Mouse (Mus musculus): ENCODE results near the gene Gm884. TPM values are rescaled to one million over a fixed set of nuclear protein-coding genes. Genes with fewer than 3 reads are reported as not detected.

The Gm884 gene
- not detected in 2 replicates for polyA plus RNA-seq (2012; rRNA removed)

DNA sequence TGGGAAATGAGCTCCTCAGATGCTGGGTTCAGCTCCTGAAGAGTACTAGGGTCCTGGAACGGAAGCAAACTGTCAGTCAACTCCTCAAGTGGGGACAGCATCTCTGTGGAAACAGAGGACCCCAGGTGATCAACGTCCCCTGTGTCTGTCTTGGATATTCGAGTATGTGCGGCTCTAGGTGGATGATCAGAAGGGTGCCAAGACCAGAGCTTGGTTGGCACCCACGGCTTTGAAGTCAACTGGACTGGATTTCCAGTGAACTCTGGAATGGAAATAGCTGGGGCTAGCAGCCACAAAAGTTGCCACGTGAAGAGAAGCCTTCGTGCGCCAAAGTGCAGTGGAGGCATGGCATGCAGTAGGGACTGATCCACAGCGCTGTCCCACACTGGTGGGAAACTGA lies at the start of gene Gm884:
Gene Gm884, minus strand, starts transcription at position 101 of the 400 bp plus-strand sequence.
- 78% methylated on average over 9 of the region's 9 CpGs for WGBS
- Histone ChIP-seq H3K4me3 (replicated peaks; ENCODE audit: insufficient read depth, low read depth, low read length) (no peak within 1 kb of the TSS), H3K27ac (ENCODE audit: insufficient read depth, low read length) (no peak within 1 kb of the TSS), H3K27me3 (ENCODE audit: control insufficient read depth, insufficient read depth, low read length) (no peaks in the 10 kb centered on the region), H3K4me1 (ENCODE audit: control insufficient read depth, insufficient read depth, low read length) (no peaks in the 10 kb centered on the region)
- TF ChIP-seq POLR2A (IDR thresholded peaks at IDR 0.05; ENCODE audit: borderline replicate concordance, insufficient read depth, low read length) (no peak), CTCF (IDR thresholded peaks at IDR 0.05; ENCODE audit: borderline replicate concordance, insufficient read depth, low read depth, low read length) (no peak)
- no peak for DNase-seq

- DNase-seq: no peak
- Histone ChIP-seq H3K27ac (ENCODE audit: insufficient read depth, low read length) (no peak overlapping the region), H3K4me1 (ENCODE audit: control insufficient read depth, insufficient read depth, low read length) (peaks cover 15% of the 10 kb centered on the region), H3K27me3 (ENCODE audit: control insufficient read depth, insufficient read depth, low read length) (peaks cover 2% of the 10 kb centered on the region; the same call in 1 of the 2 replicates), H3K4me3 (replicated peaks; ENCODE audit: insufficient read depth, low read depth, low read length) (no peak overlapping the region)
- no peak for TF ChIP-seq CTCF (IDR thresholded peaks at IDR 0.05; ENCODE audit: borderline replicate concordance, insufficient read depth, low read depth, low read length)
- no peak for TF ChIP-seq POLR2A (IDR thresholded peaks at IDR 0.05; ENCODE audit: borderline replicate concordance, insufficient read depth, low read length)
- WGBS: 15% methylated on average over 13 of the region's 13 CpGs
Measured at GRCm38 (mm10) chr11:103666907-103667426, 46.0 kb upstream of the Gm884 start.

- WGBS: 12% methylated on average over 10 of the region's 10 CpGs
- H3K4me1 ChIP-seq (ENCODE audit: control insufficient read depth, insufficient read depth, low read length): peaks cover 17% of the 10 kb centered on the region
- peaks cover 2% of the 10 kb centered on the region; the same call in 1 of the 2 replicates for H3K27me3 ChIP-seq (ENCODE audit: control insufficient read depth, insufficient read depth, low read length)
- no peak overlapping the region for H3K27ac ChIP-seq (ENCODE audit: insufficient read depth, low read length)
- DNase-seq: peak; percentile 28 to 38
- TF ChIP-seq POLR2A (IDR thresholded peaks at IDR 0.05; ENCODE audit: borderline replicate concordance, insufficient read depth, low read length) (no peak), CTCF (IDR thresholded peaks at IDR 0.05; ENCODE audit: borderline replicate concordance, insufficient read depth, low read depth, low read length) (no peak)
- no peak overlapping the region for H3K4me3 ChIP-seq (replicated peaks; ENCODE audit: insufficient read depth, low read depth, low read length)
Measured at GRCm38 (mm10) chr11:103666181-103666906, 45.4 kb upstream of the Gm884 start.

- no peak overlapping the region for H3K27ac ChIP-seq (ENCODE audit: insufficient read depth, low read length)
- H3K27me3 ChIP-seq (ENCODE audit: control insufficient read depth, insufficient read depth, low read length): peaks cover 2% of the 10 kb centered on the region; the same call in 1 of the 2 replicates
- no peak for DNase-seq
- TF ChIP-seq POLR2A (IDR thresholded peaks at IDR 0.05; ENCODE audit: borderline replicate concordance, insufficient read depth, low read length): no peak
- TF ChIP-seq CTCF (IDR thresholded peaks at IDR 0.05; ENCODE audit: borderline replicate concordance, insufficient read depth, low read depth, low read length): no peak
- WGBS: 62% methylated on average over 1 of the region's 1 CpGs
- peaks cover 17% of the 10 kb centered on the region for H3K4me1 ChIP-seq (ENCODE audit: control insufficient read depth, insufficient read depth, low read length)
- no peak overlapping the region for H3K4me3 ChIP-seq (replicated peaks; ENCODE audit: insufficient read depth, low read depth, low read length)
Measured at GRCm38 (mm10) chr11:103665695-103666094, 44.8 kb upstream of the Gm884 start.

- peaks cover 2% of the 10 kb centered on the region; the same call in 1 of the 2 replicates for H3K27me3 ChIP-seq (ENCODE audit: control insufficient read depth, insufficient read depth, low read length)
- no peak overlapping the region for H3K4me3 ChIP-seq (replicated peaks; ENCODE audit: insufficient read depth, low read depth, low read length)
- DNase-seq: no peak
- H3K27ac ChIP-seq (ENCODE audit: insufficient read depth, low read length): no peak overlapping the region
- WGBS: 92% methylated on average over 8 of the region's 8 CpGs
- TF ChIP-seq POLR2A (IDR thresholded peaks at IDR 0.05; ENCODE audit: borderline replicate concordance, insufficient read depth, low read length): no peak
- no peak for TF ChIP-seq CTCF (IDR thresholded peaks at IDR 0.05; ENCODE audit: borderline replicate concordance, insufficient read depth, low read depth, low read length)
- H3K4me1 ChIP-seq (ENCODE audit: control insufficient read depth, insufficient read depth, low read length): peaks cover 17% of the 10 kb centered on the region
Measured at GRCm38 (mm10) chr11:103663119-103663518, 42.2 kb upstream of the Gm884 start.

GRCm38 (mm10) chr11:103662546-103662945 lies 41.6 kb upstream of the Gm884 start:
- H3K4me3 ChIP-seq (replicated peaks; ENCODE audit: insufficient read depth, low read depth, low read length): no peak overlapping the region
- TF ChIP-seq POLR2A (IDR thresholded peaks at IDR 0.05; ENCODE audit: borderline replicate concordance, insufficient read depth, low read length) (no peak), CTCF (IDR thresholded peaks at IDR 0.05; ENCODE audit: borderline replicate concordance, insufficient read depth, low read depth, low read length) (no peak)
- no peak for DNase-seq
- peaks cover 2% of the 10 kb centered on the region; the same call in 1 of the 2 replicates for H3K27me3 ChIP-seq (ENCODE audit: control insufficient read depth, insufficient read depth, low read length)
- H3K27ac ChIP-seq (ENCODE audit: insufficient read depth, low read length): no peak overlapping the region
- WGBS: 58% methylated on average over 5 of the region's 5 CpGs
- H3K4me1 ChIP-seq (ENCODE audit: control insufficient read depth, insufficient read depth, low read length): peaks cover 17% of the 10 kb centered on the region

DNA sequence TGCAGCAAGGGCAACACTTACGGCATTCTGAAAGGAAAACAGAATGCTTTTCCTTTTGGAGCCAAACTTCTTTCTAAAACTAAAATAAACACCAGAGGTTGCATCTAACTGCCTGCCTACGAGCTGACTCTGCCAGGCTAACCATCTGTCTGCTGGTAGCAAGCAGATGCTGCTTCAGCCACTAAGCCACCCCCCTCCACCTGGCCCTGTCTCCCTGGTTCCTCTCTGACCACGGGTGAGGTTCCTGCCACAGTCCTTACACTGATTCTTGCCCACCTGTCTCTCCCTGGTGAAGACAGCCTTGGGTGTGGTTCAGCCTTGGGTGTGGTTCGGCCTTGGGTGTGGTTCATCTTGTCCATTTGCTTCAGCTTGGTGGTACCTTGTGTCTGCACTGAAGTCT lies 40.9 kb upstream of the Gm884 start:
- 46% methylated on average over 4 of the region's 4 CpGs for WGBS
- TF ChIP-seq CTCF (IDR thresholded peaks at IDR 0.05; ENCODE audit: borderline replicate concordance, insufficient read depth, low read depth, low read length): no peak
- no peak for TF ChIP-seq POLR2A (IDR thresholded peaks at IDR 0.05; ENCODE audit: borderline replicate concordance, insufficient read depth, low read length)
- peak in 1 of 2 experiments; percentile 22 for DNase-seq
- peaks cover 16% of the 10 kb centered on the region for H3K4me1 ChIP-seq (ENCODE audit: control insufficient read depth, insufficient read depth, low read length)
- no peak overlapping the region for H3K4me3 ChIP-seq (replicated peaks; ENCODE audit: insufficient read depth, low read depth, low read length)
- peaks cover under 1% of the 10 kb centered on the region; the same call in 1 of the 2 replicates for H3K27me3 ChIP-seq (ENCODE audit: control insufficient read depth, insufficient read depth, low read length)
- no peak overlapping the region for H3K27ac ChIP-seq (ENCODE audit: insufficient read depth, low read length)

GRCm38 (mm10) chr11:103658189-103658588 lies 37.2 kb upstream of the Gm884 start:
- H3K4me3 ChIP-seq (replicated peaks; ENCODE audit: insufficient read depth, low read depth, low read length): no peak overlapping the region
- no peaks in the 10 kb centered on the region for H3K27me3 ChIP-seq (ENCODE audit: control insufficient read depth, insufficient read depth, low read length)
- TF ChIP-seq CTCF (IDR thresholded peaks at IDR 0.05; ENCODE audit: borderline replicate concordance, insufficient read depth, low read depth, low read length) (no peak), POLR2A (IDR thresholded peaks at IDR 0.05; ENCODE audit: borderline replicate concordance, insufficient read depth, low read length) (no peak)
- peaks cover 4% of the 10 kb centered on the region for H3K4me1 ChIP-seq (ENCODE audit: control insufficient read depth, insufficient read depth, low read length)
- no peak for DNase-seq
- 27% methylated on average over 7 of the region's 7 CpGs for WGBS
- no peak overlapping the region for H3K27ac ChIP-seq (ENCODE audit: insufficient read depth, low read length)
